Mouse (Mus musculus): Measurements from ENCODE around the gene Ndufv3. TPM values are rescaled to one million over a fixed set of nuclear protein-coding genes. Genes with fewer than 3 reads are reported as not detected.

Ndufv3 gene
- polyA plus RNA-seq (2012; rRNA removed): 421 and 446 TPM in 2 replicates

- WGBS: under 1% methylated on average over 45 of the region's 45 CpGs
- H3K4me3 ChIP-seq (replicated peaks; ENCODE audit: insufficient read depth, low read depth, low read length): peak within 1 kb of the TSS; percentile 74
- peak; percentile 95 for TF ChIP-seq POLR2A (IDR thresholded peaks at IDR 0.05; ENCODE audit: borderline replicate concordance, insufficient read depth, low read length)
- no peak for TF ChIP-seq CTCF (IDR thresholded peaks at IDR 0.05; ENCODE audit: borderline replicate concordance, insufficient read depth, low read depth, low read length)
- peaks cover 8% of the 10 kb centered on the region; the same call in 1 of the 2 replicates for H3K4me1 ChIP-seq (ENCODE audit: control insufficient read depth, insufficient read depth, low read length)
- peak within 1 kb of the TSS; percentile 93 for H3K27ac ChIP-seq (ENCODE audit: insufficient read depth, low read length)
- peak; percentile 99 for DNase-seq
- no peaks in the 10 kb centered on the region for H3K27me3 ChIP-seq (ENCODE audit: control insufficient read depth, insufficient read depth, low read length)
Observed at GRCm38 (mm10) chr17:31519946-31520838, at the start of gene Ndufv3, which contains the start of gene Wdr4. Gene Ndufv3, plus strand, starts transcription at chr17:31520115. Gene Wdr4, minus strand, starts transcription at chr17:31519980.

DNA sequence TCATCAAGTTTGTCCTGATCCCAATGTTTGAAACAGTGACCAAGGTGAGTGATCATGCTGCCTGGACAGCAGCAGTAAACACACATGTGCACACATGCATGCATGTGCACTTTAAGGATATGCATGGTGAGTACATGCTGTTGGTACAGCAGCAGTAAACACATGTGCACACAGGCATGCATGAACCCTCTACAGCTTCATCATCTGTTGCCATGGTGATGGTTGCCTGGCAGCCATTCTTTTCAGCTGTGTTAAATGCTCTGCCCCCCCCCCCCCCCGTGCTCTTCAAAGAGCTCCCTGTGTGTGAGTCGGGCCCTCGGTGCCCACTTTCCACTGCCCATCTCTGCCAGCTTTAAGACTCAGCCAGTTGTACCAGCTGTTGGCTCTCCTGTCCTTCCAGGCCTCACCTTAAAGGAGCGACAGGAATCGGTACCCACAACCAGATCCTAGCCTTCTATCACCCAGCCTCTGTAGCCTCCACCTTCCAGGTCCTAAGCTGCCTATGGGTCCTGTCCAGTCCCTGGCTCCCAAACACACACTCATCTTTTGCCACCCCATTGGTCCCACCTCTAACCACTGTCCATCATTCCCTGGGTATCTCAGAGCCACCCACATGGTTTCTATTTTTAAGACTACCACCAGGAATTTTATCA is 49.0 kb upstream of the Ndufv3 start:
- 31% methylated on average over 5 of the region's 5 CpGs for WGBS

DNA sequence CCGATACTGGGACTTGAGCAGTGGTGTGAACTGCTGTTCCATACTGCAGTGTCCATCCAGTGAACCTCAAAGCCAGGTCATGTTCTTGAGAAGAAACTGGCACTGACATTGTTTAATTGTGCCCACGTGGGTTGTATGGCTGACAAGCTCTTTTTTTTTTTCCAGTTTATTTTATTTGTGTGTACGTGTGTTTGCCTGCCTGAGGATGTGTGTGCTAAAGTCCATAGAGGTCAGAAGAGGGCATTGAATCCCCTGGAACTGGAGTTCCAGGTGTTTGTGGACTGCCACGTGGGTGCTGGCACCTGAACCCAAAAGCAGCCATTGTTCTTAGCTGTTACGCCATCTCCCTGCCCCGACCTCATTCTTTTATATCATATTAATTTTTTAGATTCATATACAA is 45.5 kb upstream of the Ndufv3 start:
- H3K4me1 ChIP-seq (ENCODE audit: control insufficient read depth, insufficient read depth, low read length): no peaks in the 10 kb centered on the region
- no peak overlapping the region for H3K27ac ChIP-seq (ENCODE audit: insufficient read depth, low read length)
- no peak for DNase-seq
- no peak overlapping the region for H3K4me3 ChIP-seq (replicated peaks; ENCODE audit: insufficient read depth, low read depth, low read length)
- no peaks in the 10 kb centered on the region for H3K27me3 ChIP-seq (ENCODE audit: control insufficient read depth, insufficient read depth, low read length)
- 82% methylated on average over 6 of the region's 6 CpGs for WGBS
- TF ChIP-seq CTCF (IDR thresholded peaks at IDR 0.05; ENCODE audit: borderline replicate concordance, insufficient read depth, low read depth, low read length) (no peak), POLR2A (IDR thresholded peaks at IDR 0.05; ENCODE audit: borderline replicate concordance, insufficient read depth, low read length) (no peak)

More for the DNA sequence above, 49.0 kb upstream of the Ndufv3 start:
- TF ChIP-seq CTCF (IDR thresholded peaks at IDR 0.05; ENCODE audit: borderline replicate concordance, insufficient read depth, low read depth, low read length) (no peak), POLR2A (IDR thresholded peaks at IDR 0.05; ENCODE audit: borderline replicate concordance, insufficient read depth, low read length) (no peak)
- Histone ChIP-seq H3K27me3 (ENCODE audit: control insufficient read depth, insufficient read depth, low read length) (no peaks in the 10 kb centered on the region), H3K27ac (ENCODE audit: insufficient read depth, low read length) (no peak overlapping the region), H3K4me1 (ENCODE audit: control insufficient read depth, insufficient read depth, low read length) (no peaks in the 10 kb centered on the region), H3K4me3 (replicated peaks; ENCODE audit: insufficient read depth, low read depth, low read length) (no peak overlapping the region)
- no peak for DNase-seq

DNA sequence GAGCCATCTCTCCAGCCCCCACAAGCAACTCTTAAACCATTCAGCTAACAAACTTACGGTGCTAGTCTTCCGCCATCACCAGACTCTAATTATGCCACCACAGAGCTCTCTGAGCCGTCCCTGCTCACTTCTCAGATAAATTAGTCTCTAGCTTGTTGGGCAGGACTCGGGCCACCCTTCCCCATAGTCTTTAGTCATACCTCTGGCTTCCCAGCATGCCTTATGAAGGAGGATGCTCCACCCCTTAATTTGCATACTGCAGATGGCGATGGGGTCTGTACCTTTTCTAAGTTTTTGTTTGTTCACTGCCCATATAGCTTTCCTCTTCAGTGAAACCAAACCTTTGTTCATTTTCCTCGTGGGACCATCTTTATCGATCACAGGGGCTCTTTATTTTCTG is 41.3 kb upstream of the Ndufv3 start:
- Histone ChIP-seq H3K4me1 (ENCODE audit: control insufficient read depth, insufficient read depth, low read length) (no peaks in the 10 kb centered on the region), H3K27ac (ENCODE audit: insufficient read depth, low read length) (no peak overlapping the region), H3K4me3 (replicated peaks; ENCODE audit: insufficient read depth, low read depth, low read length) (no peak overlapping the region), H3K27me3 (ENCODE audit: control insufficient read depth, insufficient read depth, low read length) (no peaks in the 10 kb centered on the region)
- no peak for DNase-seq
- TF ChIP-seq POLR2A (IDR thresholded peaks at IDR 0.05; ENCODE audit: borderline replicate concordance, insufficient read depth, low read length) (no peak), CTCF (IDR thresholded peaks at IDR 0.05; ENCODE audit: borderline replicate concordance, insufficient read depth, low read depth, low read length) (no peak)
- 71% methylated on average over 7 of the region's 7 CpGs for WGBS

GRCm38 (mm10) chr17:31479108-31479844 is 40.6 kb upstream of the Ndufv3 start:
- 44% methylated on average over 11 of the region's 11 CpGs for WGBS
- Histone ChIP-seq H3K27me3 (ENCODE audit: control insufficient read depth, insufficient read depth, low read length) (no peaks in the 10 kb centered on the region), H3K4me3 (replicated peaks; ENCODE audit: insufficient read depth, low read depth, low read length) (no peak overlapping the region), H3K27ac (ENCODE audit: insufficient read depth, low read length) (no peak overlapping the region), H3K4me1 (ENCODE audit: control insufficient read depth, insufficient read depth, low read length) (no peaks in the 10 kb centered on the region)
- no peak for DNase-seq
- TF ChIP-seq CTCF (IDR thresholded peaks at IDR 0.05; ENCODE audit: borderline replicate concordance, insufficient read depth, low read depth, low read length) (no peak), POLR2A (IDR thresholded peaks at IDR 0.05; ENCODE audit: borderline replicate concordance, insufficient read depth, low read length) (no peak)

GRCm38 (mm10) chr17:31486616-31487198 is 33.2 kb upstream of the Ndufv3 start:
- H3K27ac ChIP-seq (ENCODE audit: insufficient read depth, low read length): no peak overlapping the region
- TF ChIP-seq CTCF (IDR thresholded peaks at IDR 0.05; ENCODE audit: borderline replicate concordance, insufficient read depth, low read depth, low read length) (no peak), POLR2A (IDR thresholded peaks at IDR 0.05; ENCODE audit: borderline replicate concordance, insufficient read depth, low read length) (no peak)
- WGBS: 67% methylated on average over 10 of the region's 10 CpGs

DNA sequence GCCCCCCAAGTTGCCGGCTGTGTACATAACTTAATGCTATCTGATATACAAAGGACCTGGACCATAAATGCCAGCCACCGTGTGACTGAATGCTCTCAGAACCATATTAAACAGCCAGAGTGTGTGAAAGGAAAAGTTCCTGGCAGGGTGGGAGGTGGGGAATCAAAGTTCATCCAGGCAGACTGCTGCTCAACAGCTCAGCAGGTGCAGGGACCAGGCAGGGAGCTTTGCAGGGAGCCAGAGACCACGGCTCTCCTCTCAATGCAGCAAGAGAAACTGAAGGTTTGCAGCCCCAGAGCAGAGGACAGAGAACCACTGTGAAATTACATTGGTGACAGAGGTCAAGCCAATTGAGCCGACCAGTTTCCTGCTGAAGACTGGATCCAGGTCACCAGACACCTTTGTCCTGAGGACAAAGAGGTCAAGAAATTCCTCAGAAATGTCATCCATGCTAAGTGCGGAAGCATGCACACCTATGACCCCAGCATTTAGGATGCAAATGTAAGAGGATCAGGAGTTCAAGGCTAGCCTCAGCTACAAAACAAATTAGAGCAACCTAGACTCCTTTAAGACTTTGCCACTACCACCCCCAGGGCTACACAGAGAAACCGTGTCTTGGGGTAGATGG is 32.4 kb upstream of the Ndufv3 start:
- Histone ChIP-seq H3K4me1 (ENCODE audit: control insufficient read depth, insufficient read depth, low read length) (peaks cover 2% of the 10 kb centered on the region; the same call in 1 of the 2 replicates), H3K4me3 (replicated peaks; ENCODE audit: insufficient read depth, low read depth, low read length) (no peak overlapping the region), H3K27me3 (ENCODE audit: control insufficient read depth, insufficient read depth, low read length) (no peaks in the 10 kb centered on the region), H3K27ac (ENCODE audit: insufficient read depth, low read length) (no peak overlapping the region)
- no peak for DNase-seq
- 66% methylated on average over 6 of the region's 6 CpGs for WGBS
- TF ChIP-seq POLR2A (IDR thresholded peaks at IDR 0.05; ENCODE audit: borderline replicate concordance, insufficient read depth, low read length) (no peak), CTCF (IDR thresholded peaks at IDR 0.05; ENCODE audit: borderline replicate concordance, insufficient read depth, low read depth, low read length) (no peak)

More at GRCm38 (mm10) chr17:31486616-31487198, 33.2 kb upstream of the Ndufv3 start:
- H3K4me3 ChIP-seq (replicated peaks; ENCODE audit: insufficient read depth, low read depth, low read length): no peak overlapping the region
- DNase-seq: no peak
- H3K4me1 ChIP-seq (ENCODE audit: control insufficient read depth, insufficient read depth, low read length): no peaks in the 10 kb centered on the region
- no peaks in the 10 kb centered on the region for H3K27me3 ChIP-seq (ENCODE audit: control insufficient read depth, insufficient read depth, low read length)

Measured in cerebellum, adult 2 months (tissue).